Comparison of ENCODE assay signal across 13 mouse cellular contexts in the genomic region with DNA sequence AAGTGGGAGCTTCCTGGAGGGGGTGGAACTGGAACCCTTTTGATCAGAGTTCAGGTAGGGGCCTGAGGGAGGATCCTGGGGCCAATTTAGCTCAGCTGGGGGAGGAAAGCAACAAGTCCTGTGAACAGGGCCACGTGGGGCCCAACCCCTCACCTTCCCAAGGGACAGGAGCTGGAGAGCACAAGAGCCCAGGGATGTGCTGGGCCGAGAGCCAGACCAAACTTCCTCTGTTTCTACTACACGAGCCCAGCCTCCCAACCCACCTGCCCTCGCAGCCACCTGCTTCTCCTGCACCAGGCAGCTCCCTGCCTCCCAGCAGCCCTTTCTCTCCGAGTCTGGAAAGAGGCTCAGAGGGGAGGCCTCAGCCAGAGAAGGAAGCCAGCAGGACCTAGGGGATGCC. TPM values are rescaled to one million over a fixed set of nuclear protein-coding genes. Genes with fewer than 3 reads are reported as not detected.
A peak's percentile ranks its signal among the peaks of the same experiment; 100 is the strongest.
DNase-seq lines count a peak whose midpoint lies in the region; ATAC-seq lines count a peak whose summit lies in the region.
"Had no signal": no experiment of that assay in that cellular context is flagged by ENCODE, and none has a peak within 500 bp of the region (broad histone marks: within the 10 kb centered on the region; RNA-seq: fewer than 3 reads in every experiment).

No protein-coding gene starts in this region.

- peaks cover 56% of the 10 kb centered on the region for H3K36me3 ChIP-seq in midbrain, embryonic 12.5 days
- peaks cover 20% of the 10 kb centered on the region for H3K36me3 ChIP-seq in midbrain, embryonic 16.5 days (ENCODE audit: control insufficient read depth, insufficient read depth, low read length)
- H3K36me3 ChIP-seq in embryonic facial prominence, embryonic 12.5 days, result peaks cover 61% of the 10 kb centered on the region
- peaks cover 74% of the 10 kb centered on the region for H3K36me3 ChIP-seq in liver, embryonic 13.5 days

- H3K4me1 ChIP-seq in midbrain, embryonic 12.5 days, result peaks cover 42% of the 10 kb centered on the region
- H3K4me1 ChIP-seq in midbrain, embryonic 16.5 days (ENCODE audit: control insufficient read depth, insufficient read depth, low read length), result peaks cover 24% of the 10 kb centered on the region
- peaks cover 36% of the 10 kb centered on the region for H3K4me1 ChIP-seq in embryonic facial prominence, embryonic 12.5 days
- peaks cover 82% of the 10 kb centered on the region for H3K4me1 ChIP-seq in liver, embryonic 13.5 days (replicated peaks)

- no peak overlapping the region for H3K9ac ChIP-seq in midbrain, embryonic 12.5 days (replicated peaks)
- H3K9ac ChIP-seq in midbrain, embryonic 16.5 days (ENCODE audit: low read depth, low read length), result no peak overlapping the region
- no peak overlapping the region for H3K9ac ChIP-seq in embryonic facial prominence, embryonic 12.5 days
- H3K9ac ChIP-seq in liver, embryonic 13.5 days, result peak overlapping the region; percentile 34; the same call in 1 of the 2 replicates

- ATAC-seq in midbrain, embryonic 12.5 days (ENCODE audit: low FRiP score, low read depth), result no peak
- no peak for ATAC-seq in midbrain, embryonic 16.5 days
- ATAC-seq in embryonic facial prominence, embryonic 12.5 days (ENCODE audit: insufficient number of reproducible peaks, insufficient read depth, low FRiP score, low TSS enrichment), result no peak
- no peak for ATAC-seq in liver, embryonic 13.5 days (ENCODE audit: low read depth)
- ATAC-seq: hindbrain, postnatal 0 days had no signal

- DNase-seq in heart, adult 11 months, result peak; percentile 97
- no peak for DNase-seq in heart, postnatal 36 days
- no peak for DNase-seq in liver, embryonic 13.5 days
- DNase-seq in urinary bladder, postnatal 14 days (ENCODE audit: low spot score), result no peak

- 61% methylated on average over 5 of the region's 5 CpGs for WGBS in midbrain, embryonic 12.5 days
- WGBS in midbrain, embryonic 16.5 days, result 68% methylated on average over 5 of the region's 5 CpGs
- 25% methylated on average over 5 of the region's 5 CpGs for WGBS in embryonic facial prominence, embryonic 12.5 days
- 53% methylated on average over 5 of the region's 5 CpGs for WGBS in liver, embryonic 13.5 days (ENCODE audit: insufficient replicate concordance)

- intact Hi-C loops in heart, postnatal 36 days (cut with DNase I), result no loop called here

- 0 out of 2 replicates have a peak overlapping the region, but pooled peaks have one; percentile 8 for H3K27ac ChIP-seq in midbrain, embryonic 12.5 days (replicated peaks)
- H3K27ac ChIP-seq in midbrain, embryonic 16.5 days (ENCODE audit: low read length), result no peak overlapping the region
- peak overlapping the region; percentile 12; the same call in 1 of the 2 replicates for H3K27ac ChIP-seq in embryonic facial prominence, embryonic 12.5 days
- H3K27ac ChIP-seq in liver, embryonic 13.5 days, result peak overlapping the region; percentile 59; the same call in 1 of the 2 replicates

- H3K4me2 ChIP-seq in midbrain, embryonic 12.5 days (replicated peaks), result no peak overlapping the region
- H3K4me2 ChIP-seq in midbrain, embryonic 16.5 days (ENCODE audit: low read length), result no peak overlapping the region
- no peak overlapping the region for H3K4me2 ChIP-seq in embryonic facial prominence, embryonic 12.5 days (replicated peaks)
- H3K4me2 ChIP-seq in liver, embryonic 13.5 days, result no peak overlapping the region

- no peak overlapping the region for H3K4me3 ChIP-seq in midbrain, embryonic 12.5 days
- H3K4me3 ChIP-seq in midbrain, embryonic 16.5 days (ENCODE audit: low read depth, low read length), result no peak overlapping the region
- H3K4me3 ChIP-seq in embryonic facial prominence, embryonic 12.5 days, result no peak overlapping the region
- no peak overlapping the region for H3K4me3 ChIP-seq in liver, embryonic 13.5 days (replicated peaks)

- H3K27me3 ChIP-seq in midbrain, embryonic 12.5 days, result no peaks in the 10 kb centered on the region
- H3K27me3 ChIP-seq in midbrain, embryonic 16.5 days (ENCODE audit: control insufficient read depth, insufficient read depth, low read depth, low read length), result no peaks in the 10 kb centered on the region
- H3K27me3 ChIP-seq in embryonic facial prominence, embryonic 12.5 days, result no peaks in the 10 kb centered on the region
- no peaks in the 10 kb centered on the region for H3K27me3 ChIP-seq in liver, embryonic 13.5 days

- H3K9me3 ChIP-seq in midbrain, embryonic 12.5 days, result no peaks in the 10 kb centered on the region
- H3K9me3 ChIP-seq in midbrain, embryonic 16.5 days (replicated peaks; ENCODE audit: control insufficient read depth, low read length, poor library complexity, severe bottlenecking), result no peaks in the 10 kb centered on the region
- H3K9me3 ChIP-seq in embryonic facial prominence, embryonic 12.5 days, result no peaks in the 10 kb centered on the region
- no peaks in the 10 kb centered on the region for H3K9me3 ChIP-seq in liver, embryonic 13.5 days (replicated peaks)

RNA-seq across cellular contexts. Expression of a gene that starts 4.7 kb away (rescaled TPM):
- 100 to 1,000 TPM; 326 to 332 TPM for total RNA-seq in heart, postnatal 36 days (2021)
- 709 and 733 TPM in 2 replicates for polyA plus RNA-seq in midbrain, embryonic 12.5 days (2016; fragmentation: Nextera tagmentation; extraction: Ambion mirVana)
- polyA plus RNA-seq in midbrain, embryonic 16.5 days (2015; fragmentation: Nextera tagmentation; extraction: Ambion mirVana), result 520 and 542 TPM in 2 replicates
- 782 and 783 TPM in 2 replicates for polyA plus RNA-seq in embryonic facial prominence, embryonic 12.5 days (2016; fragmentation: Nextera tagmentation; extraction: Ambion mirVana)
- polyA plus RNA-seq in liver, embryonic 13.5 days (2015; fragmentation: Nextera tagmentation; extraction: Ambion mirVana), result 517 and 527 TPM in 2 replicates

RNA-seq across cellular contexts. Expression of a gene that starts 4.9 kb away (rescaled TPM):
- total RNA-seq in heart, postnatal 36 days (2021), result 1 to 10 TPM; 5.2 to 5.3 TPM
- polyA plus RNA-seq in midbrain, embryonic 12.5 days (2016; fragmentation: Nextera tagmentation; extraction: Ambion mirVana), result 35.0 and 41.5 TPM in 2 replicates
- polyA plus RNA-seq in midbrain, embryonic 16.5 days (2015; fragmentation: Nextera tagmentation; extraction: Ambion mirVana), result 24.1 and 25.0 TPM in 2 replicates
- 42.7 and 45.2 TPM in 2 replicates for polyA plus RNA-seq in embryonic facial prominence, embryonic 12.5 days (2016; fragmentation: Nextera tagmentation; extraction: Ambion mirVana)
- polyA plus RNA-seq in liver, embryonic 13.5 days (2015; fragmentation: Nextera tagmentation; extraction: Ambion mirVana), result 17.4 and 20.7 TPM in 2 replicates

RNA-seq across cellular contexts. Expression of a gene that starts 5.5 kb away (rescaled TPM):
- total RNA-seq in heart, postnatal 36 days (2021), result 10 to 100 TPM in 1 of 2 experiments, 1 to 10 TPM in 1; 6.6 to 11.1 TPM
- polyA plus RNA-seq in midbrain, embryonic 12.5 days (2016; fragmentation: Nextera tagmentation; extraction: Ambion mirVana), result 0.73 and 0.86 TPM in 2 replicates
- 0.58 and 0.67 TPM in 2 replicates for polyA plus RNA-seq in midbrain, embryonic 16.5 days (2015; fragmentation: Nextera tagmentation; extraction: Ambion mirVana)
- polyA plus RNA-seq in embryonic facial prominence, embryonic 12.5 days (2016; fragmentation: Nextera tagmentation; extraction: Ambion mirVana), result 1.2 and 1.9 TPM in 2 replicates
- polyA plus RNA-seq in liver, embryonic 13.5 days (2015; fragmentation: Nextera tagmentation; extraction: Ambion mirVana), result 3.7 TPM in 2 replicates

RNA-seq across cellular contexts. Expression of a gene that starts 17.5 kb away (rescaled TPM):
- total RNA-seq in heart, postnatal 36 days (2021), result 1 to 10 TPM in 1 of 2 experiments, under 1 TPM in 1; 0.51 to 1.2 TPM
- 0.48 and 0.94 TPM in 2 replicates for polyA plus RNA-seq in midbrain, embryonic 12.5 days (2016; fragmentation: Nextera tagmentation; extraction: Ambion mirVana)
- 0.40 and 0.68 TPM in 2 replicates for polyA plus RNA-seq in midbrain, embryonic 16.5 days (2015; fragmentation: Nextera tagmentation; extraction: Ambion mirVana)
- polyA plus RNA-seq in embryonic facial prominence, embryonic 12.5 days (2016; fragmentation: Nextera tagmentation; extraction: Ambion mirVana), result 8.5 and 9.7 TPM in 2 replicates
- 0.35 and 0.46 TPM in 2 replicates for polyA plus RNA-seq in liver, embryonic 13.5 days (2015; fragmentation: Nextera tagmentation; extraction: Ambion mirVana)

RNA-seq across cellular contexts. Expression of a gene that starts 17.6 kb away (rescaled TPM):
- not detected for total RNA-seq in heart, postnatal 36 days (2021)
- polyA plus RNA-seq in midbrain, embryonic 12.5 days (2016; fragmentation: Nextera tagmentation; extraction: Ambion mirVana), result not detected in 2 replicates
- not detected in 2 replicates for polyA plus RNA-seq in midbrain, embryonic 16.5 days (2015; fragmentation: Nextera tagmentation; extraction: Ambion mirVana)
- not detected in 2 replicates for polyA plus RNA-seq in embryonic facial prominence, embryonic 12.5 days (2016; fragmentation: Nextera tagmentation; extraction: Ambion mirVana)
- polyA plus RNA-seq in liver, embryonic 13.5 days (2015; fragmentation: Nextera tagmentation; extraction: Ambion mirVana), result not detected in 2 replicates
- total RNA-seq: hindbrain, postnatal 0 days; left cerebral cortex, adult 8-10 months; megakaryocyte, adult 5-6 weeks had no signal
- polyA plus RNA-seq: brain, embryonic 14.5 days; embryonic facial prominence, embryonic 11.5 days; hindbrain, postnatal 0 days; neural tube, embryonic 11.5 days had no signal
